Mouse (Mus musculus) ES-Bruce4 (cell line): ENCODE results near the gene Myo6. TPM values are rescaled to one million over a fixed set of nuclear protein-coding genes. Genes with fewer than 3 reads are reported as not detected.

Source experiments
- H3K27ac ChIP-seq: 2 replicates; pipeline ENCODE4 v1.5.1; 2012; ENCODE audit warnings: low read length, inconsistent platforms; ENCODE audit not compliant: insufficient read depth
- H3K27me3 ChIP-seq: 2 replicates; pipeline ENCODE4 v1.6.1; 2012; ENCODE audit warnings: mild to moderate bottlenecking, low read length, inconsistent platforms; ENCODE audit not compliant: control insufficient read depth, poor library complexity, insufficient read depth, severe bottlenecking
- H3K36me3 ChIP-seq: 2 replicates; pipeline ENCODE4 v1.6.1; 2012; ENCODE audit warnings: inconsistent platforms, mild to moderate bottlenecking, low read length, moderate library complexity; ENCODE audit not compliant: control insufficient read depth, poor library complexity, insufficient read depth, severe bottlenecking
- H3K4me1 ChIP-seq: one replicate; pipeline ENCODE4 v1.8.1; 2011; ENCODE audit warnings: low read length; ENCODE audit not compliant: control insufficient read depth, insufficient read depth
- H3K4me3 ChIP-seq: 2 replicates; pipeline ENCODE4 v1.5.1; 2011; ENCODE audit warnings: low read depth, mild to moderate bottlenecking, low read length
- H3K9ac ChIP-seq: 2 replicates; pipeline ENCODE4 v1.6.1; 2012; ENCODE audit warnings: low read depth, mild to moderate bottlenecking, inconsistent platforms; ENCODE audit not compliant: poor library complexity, severe bottlenecking
- H3K9me3 ChIP-seq: replicated peaks from 2 replicates; pipeline ENCODE4 v1.6.1; 2012; ENCODE audit warnings: mild to moderate bottlenecking, low read length, inconsistent platforms; ENCODE audit not compliant: control insufficient read depth, poor library complexity, insufficient read depth, severe bottlenecking
- CTCF ChIP-seq: IDR thresholded peaks from one replicate; pipeline ENCODE4 v1.8.1; 2011; ENCODE audit warnings: low read depth, low read length
- EP300 ChIP-seq: IDR thresholded peaks from 2 replicates; pipeline ENCODE4 v1.6.1; 2011; ENCODE audit warnings: low read depth, low read length; ENCODE audit not compliant: insufficient read depth
- POLR2A ChIP-seq: IDR thresholded peaks from one replicate; pipeline ENCODE4 v1.8.1; 2011; ENCODE audit warnings: low read length; ENCODE audit not compliant: insufficient read depth
- polyA plus RNA-seq: library from polyadenylated mRNA; stranded (reverse); fragments of >200 nt; gene quantifications from 2 replicates; pipeline ENCODE4 v1.2.4, GENCODE M21; 2011; ENCODE audit warnings: low read depth; ENCODE audit not compliant: missing spikeins, insufficient read depth, insufficient read length

The Myo6 gene
- polyA plus RNA-seq, 1 experiment: 20.0 TPM

GRCm38 (mm10) chr9:80197233-80197632 lies 32.4 kb downstream of the Myo6 start:
- no peaks in the 10 kb centered on the region for H3K9me3 ChIP-seq
- no peaks in the 10 kb centered on the region for H3K27me3 ChIP-seq
- no peak overlapping the region for H3K4me3 ChIP-seq
- H3K36me3 ChIP-seq: no peaks in the 10 kb centered on the region
- no peak overlapping the region for H3K27ac ChIP-seq
- no peak overlapping the region for H3K9ac ChIP-seq
- no peaks in the 10 kb centered on the region for H3K4me1 ChIP-seq
- TF ChIP-seq EP300 (no peak), CTCF (no peak), POLR2A (no peak)

- H3K4me1 ChIP-seq: no peaks in the 10 kb centered on the region
- TF ChIP-seq EP300 (no peak), CTCF (no peak), POLR2A (no peak)
These were observed 36.0 kb downstream of the Myo6 start for GRCm38 (mm10) chr9:80200855-80201254.

GRCm38 (mm10) chr9:80202374-80203060 lies 37.7 kb downstream of the Myo6 start:
- Histone ChIP-seq H3K27me3 (no peaks in the 10 kb centered on the region), H3K27ac (no peak overlapping the region), H3K4me1 (no peaks in the 10 kb centered on the region), H3K4me3 (no peak overlapping the region), H3K9me3 (no peaks in the 10 kb centered on the region), H3K9ac (no peak overlapping the region), H3K36me3 (no peaks in the 10 kb centered on the region)
- no peak for TF ChIP-seq CTCF
- no peak for TF ChIP-seq EP300
- no peak for TF ChIP-seq POLR2A

More at GRCm38 (mm10) chr9:80200855-80201254, 36.0 kb downstream of the Myo6 start:
- Histone ChIP-seq H3K9ac (no peak overlapping the region), H3K27ac (no peak overlapping the region), H3K9me3 (no peaks in the 10 kb centered on the region), H3K27me3 (no peaks in the 10 kb centered on the region), H3K4me3 (no peak overlapping the region), H3K36me3 (no peaks in the 10 kb centered on the region)

GRCm38 (mm10) chr9:80208681-80209080 lies 43.9 kb downstream of the Myo6 start:
- Histone ChIP-seq H3K9me3 (no peaks in the 10 kb centered on the region), H3K4me3 (no peak overlapping the region), H3K36me3 (no peaks in the 10 kb centered on the region), H3K27me3 (no peaks in the 10 kb centered on the region), H3K27ac (no peak overlapping the region), H3K4me1 (no peaks in the 10 kb centered on the region), H3K9ac (no peak overlapping the region)
- no peak for TF ChIP-seq POLR2A
- TF ChIP-seq EP300: no peak
- no peak for TF ChIP-seq CTCF

GRCm38 (mm10) chr9:80209459-80209858 lies 44.6 kb downstream of the Myo6 start:
- Histone ChIP-seq H3K36me3 (no peaks in the 10 kb centered on the region), H3K4me3 (no peak overlapping the region), H3K27me3 (no peaks in the 10 kb centered on the region), H3K9me3 (no peaks in the 10 kb centered on the region), H3K27ac (no peak overlapping the region), H3K9ac (no peak overlapping the region), H3K4me1 (no peaks in the 10 kb centered on the region)
- TF ChIP-seq EP300: no peak
- no peak for TF ChIP-seq POLR2A
- no peak for TF ChIP-seq CTCF

GRCm38 (mm10) chr9:80210096-80210495 lies 45.3 kb downstream of the Myo6 start:
- Histone ChIP-seq H3K4me3 (no peak overlapping the region), H3K27me3 (no peaks in the 10 kb centered on the region), H3K27ac (no peak overlapping the region), H3K9me3 (no peaks in the 10 kb centered on the region), H3K9ac (no peak overlapping the region), H3K36me3 (no peaks in the 10 kb centered on the region), H3K4me1 (no peaks in the 10 kb centered on the region)
- TF ChIP-seq CTCF (no peak), POLR2A (no peak), EP300 (no peak)
